Mouse (Mus musculus) kidney, adult 2 months (tissue): ENCODE results near the gene Mindy2.

ENCODE experiments used
- CTCF ChIP-seq: fragments of 200-500 bp; conservative IDR thresholded peaks from 2 replicates; pipeline ENCODE4 v1.5.1; 2011; ENCODE audit warnings: low read depth, mild to moderate bottlenecking, control low read depth, low read length, moderate library complexity, mixed read lengths; ENCODE audit not compliant: insufficient read depth, insufficient read length
- POLR2A ChIP-seq: fragments of 200-500 bp; IDR thresholded peaks from one replicate; pipeline ENCODE4 v1.6.1; 2011; ENCODE audit warnings: low read depth, low read length, control low read depth

DNA sequence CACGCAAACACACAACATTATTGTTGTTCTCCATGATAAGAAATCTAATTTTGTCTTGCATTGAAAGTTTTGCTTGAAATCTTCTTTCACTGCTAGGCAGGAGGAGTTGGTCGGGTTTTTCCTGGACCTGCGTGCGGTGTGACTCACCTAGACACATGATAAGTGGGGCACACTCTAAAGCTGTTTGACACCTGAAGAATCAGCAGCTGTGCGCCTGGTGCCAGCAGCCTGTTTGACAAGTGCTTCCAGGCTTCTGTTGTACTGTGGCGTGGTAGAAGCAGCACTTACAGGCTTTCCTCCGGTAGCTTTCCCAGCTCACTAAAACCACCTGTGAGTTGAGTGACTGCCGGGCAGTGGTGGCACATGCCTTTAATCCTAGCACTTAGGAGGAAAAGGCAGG, 86.6 kb downstream of the Mindy2 start:
- TF ChIP-seq POLR2A (no peak), CTCF (no peak)
